Mouse (Mus musculus): ENCODE measurements around the gene Cpn2. TPM values are rescaled to one million over a fixed set of nuclear protein-coding genes. Genes with fewer than 3 reads are reported as not detected.

Cpn2 gene
- total RNA-seq (2018; cell fraction: chromatin; rRNA removed) = not detected
- total RNA-seq (2018; cell fraction: cytosol; rRNA removed) = not detected
- not detected for total RNA-seq (2018; cell fraction: nucleus; rRNA removed)
- polyA plus RNA-seq (2018) = not detected in 3 replicates

GRCm38 (mm10) chr16:30267359-30267758 lies at the start of gene Cpn2:
Gene Cpn2 (minus strand): TSS chr16:30267499.
- WGBS (ENCODE audit: missing documents) = 95% methylated on average over 5 of the region's 5 CpGs
- no peak within 1 kb of the TSS for H3K4me3 ChIP-seq (ENCODE audit: inconsistent target)

GRCm38 (mm10) chr16:30314236-30314635 lies 46.9 kb upstream of the Cpn2 start:
- Histone ChIP-seq H3K36me3 (ENCODE audit: inconsistent target) (peaks cover 9% of the 10 kb centered on the region; the same call in 1 of the 2 replicates), H3K4me3 (ENCODE audit: inconsistent target) (no peak overlapping the region), H3K27ac (no peak overlapping the region), H3K79me2 (ENCODE audit: inconsistent target) (no peaks in the 10 kb centered on the region)

More at GRCm38 (mm10) chr16:30267359-30267758, at the start of gene Cpn2:
- H3K36me3 ChIP-seq (ENCODE audit: inconsistent target) = no peaks in the 10 kb centered on the region
- no peak within 1 kb of the TSS for H3K27ac ChIP-seq
- no peaks in the 10 kb centered on the region for H3K79me2 ChIP-seq (ENCODE audit: inconsistent target)

- no peaks in the 10 kb centered on the region for H3K79me2 ChIP-seq (ENCODE audit: inconsistent target)
- H3K27ac ChIP-seq = no peak within 1 kb of the TSS
- no peak within 1 kb of the TSS for H3K4me3 ChIP-seq (ENCODE audit: inconsistent target)
- no peaks in the 10 kb centered on the region for H3K36me3 ChIP-seq (ENCODE audit: inconsistent target)
These were observed 43.3 kb upstream of the Cpn2 start, which contains the start of gene Gp5 for GRCm38 (mm10) chr16:30310647-30311046. Gene Gp5 (minus strand): TSS chr16:30310779.

- H3K4me3 ChIP-seq (ENCODE audit: inconsistent target) = no peak overlapping the region
- no peak overlapping the region for H3K27ac ChIP-seq
- H3K36me3 ChIP-seq (ENCODE audit: inconsistent target) = no peaks in the 10 kb centered on the region
- WGBS (ENCODE audit: missing documents) = 76% methylated on average over 8 of the region's 8 CpGs
- no peaks in the 10 kb centered on the region for H3K79me2 ChIP-seq (ENCODE audit: inconsistent target)
These were observed 42.8 kb upstream of the Cpn2 start for GRCm38 (mm10) chr16:30310171-30310515.

- Histone ChIP-seq H3K79me2 (ENCODE audit: inconsistent target) (no peaks in the 10 kb centered on the region), H3K36me3 (ENCODE audit: inconsistent target) (no peaks in the 10 kb centered on the region), H3K4me3 (ENCODE audit: inconsistent target) (no peak overlapping the region), H3K27ac (no peak overlapping the region)
- WGBS (ENCODE audit: missing documents) = 11% methylated on average over 32 of the region's 34 CpGs
These were observed 42.3 kb upstream of the Cpn2 start for GRCm38 (mm10) chr16:30309395-30310170.

- peak overlapping the region; percentile 5; the same call in 1 of the 2 replicates for H3K4me3 ChIP-seq (ENCODE audit: inconsistent target)
- H3K79me2 ChIP-seq (ENCODE audit: inconsistent target) = no peaks in the 10 kb centered on the region
- no peaks in the 10 kb centered on the region for H3K36me3 ChIP-seq (ENCODE audit: inconsistent target)
- under 1% methylated on average over 62 of the region's 72 CpGs for WGBS (ENCODE audit: missing documents)
- no peak overlapping the region for H3K27ac ChIP-seq
These were observed 41.5 kb upstream of the Cpn2 start for GRCm38 (mm10) chr16:30308616-30309394.

GRCm38 (mm10) chr16:30307961-30308615 lies 40.8 kb upstream of the Cpn2 start:
- Histone ChIP-seq H3K36me3 (ENCODE audit: inconsistent target) (no peaks in the 10 kb centered on the region), H3K27ac (no peak overlapping the region), H3K79me2 (ENCODE audit: inconsistent target) (no peaks in the 10 kb centered on the region), H3K4me3 (ENCODE audit: inconsistent target) (no peak overlapping the region)
- 33% methylated on average over 28 of the region's 29 CpGs for WGBS (ENCODE audit: missing documents)

- no peak overlapping the region for H3K27ac ChIP-seq
- no peaks in the 10 kb centered on the region for H3K79me2 ChIP-seq (ENCODE audit: inconsistent target)
- 72% methylated on average over 12 of the region's 12 CpGs for WGBS (ENCODE audit: missing documents)
- no peak overlapping the region for H3K4me3 ChIP-seq (ENCODE audit: inconsistent target)
- no peaks in the 10 kb centered on the region for H3K36me3 ChIP-seq (ENCODE audit: inconsistent target)
These were observed 40.0 kb upstream of the Cpn2 start for GRCm38 (mm10) chr16:30307306-30307705.

GRCm38 (mm10) chr16:30306102-30306501 lies 38.8 kb upstream of the Cpn2 start:
- H3K79me2 ChIP-seq (ENCODE audit: inconsistent target) = no peaks in the 10 kb centered on the region
- no peak overlapping the region for H3K4me3 ChIP-seq (ENCODE audit: inconsistent target)
- no peak overlapping the region for H3K27ac ChIP-seq
- H3K36me3 ChIP-seq (ENCODE audit: inconsistent target) = no peaks in the 10 kb centered on the region
- 96% methylated on average over 4 of the region's 4 CpGs for WGBS (ENCODE audit: missing documents)

- Histone ChIP-seq H3K36me3 (ENCODE audit: inconsistent target) (no peaks in the 10 kb centered on the region), H3K4me3 (ENCODE audit: inconsistent target) (no peak overlapping the region), H3K27ac (no peak overlapping the region), H3K79me2 (ENCODE audit: inconsistent target) (no peaks in the 10 kb centered on the region)
- 74% methylated on average over 5 of the region's 5 CpGs for WGBS (ENCODE audit: missing documents)
These were observed 36.9 kb upstream of the Cpn2 start for GRCm38 (mm10) chr16:30304236-30304635.

- no peak overlapping the region for H3K4me3 ChIP-seq (ENCODE audit: inconsistent target)
- no peak overlapping the region for H3K27ac ChIP-seq
- WGBS (ENCODE audit: missing documents) = 90% methylated on average over 2 of the region's 2 CpGs
- no peaks in the 10 kb centered on the region for H3K36me3 ChIP-seq (ENCODE audit: inconsistent target)
- H3K79me2 ChIP-seq (ENCODE audit: inconsistent target) = no peaks in the 10 kb centered on the region
These were observed 36.1 kb upstream of the Cpn2 start for GRCm38 (mm10) chr16:30303411-30303810.

- Histone ChIP-seq H3K27ac (no peak overlapping the region), H3K4me3 (ENCODE audit: inconsistent target) (no peak overlapping the region), H3K36me3 (ENCODE audit: inconsistent target) (no peaks in the 10 kb centered on the region), H3K79me2 (ENCODE audit: inconsistent target) (no peaks in the 10 kb centered on the region)
- WGBS (ENCODE audit: missing documents) = 87% methylated on average over 6 of the region's 6 CpGs
These were observed 35.4 kb upstream of the Cpn2 start for GRCm38 (mm10) chr16:30302686-30303085.

GRCm38 (mm10) chr16:30299711-30300277 lies 32.5 kb upstream of the Cpn2 start:
- H3K79me2 ChIP-seq (ENCODE audit: inconsistent target) = no peaks in the 10 kb centered on the region
- 55% methylated on average over 10 of the region's 10 CpGs for WGBS (ENCODE audit: missing documents)
- no peaks in the 10 kb centered on the region for H3K36me3 ChIP-seq (ENCODE audit: inconsistent target)
- H3K4me3 ChIP-seq (ENCODE audit: inconsistent target) = no peak overlapping the region
- no peak overlapping the region for H3K27ac ChIP-seq

GRCm38 (mm10) chr16:30297450-30297849 lies 30.2 kb upstream of the Cpn2 start:
- no peaks in the 10 kb centered on the region for H3K79me2 ChIP-seq (ENCODE audit: inconsistent target)
- H3K36me3 ChIP-seq (ENCODE audit: inconsistent target) = no peaks in the 10 kb centered on the region
- no peak overlapping the region for H3K4me3 ChIP-seq (ENCODE audit: inconsistent target)
- no peak overlapping the region for H3K27ac ChIP-seq
- 94% methylated on average over 7 of the region's 7 CpGs for WGBS (ENCODE audit: missing documents)

Measured in macrophage (primary cell).